Mouse (Mus musculus) ovary, adult 2 months (tissue): ENCODE data around the gene Supt20. TPM values are rescaled to one million over a fixed set of nuclear protein-coding genes. Genes with fewer than 3 reads are reported as not detected.

Experiments used
- polyA plus RNA-seq: library from polyadenylated mRNA; depleted of rRNA; stranded (reverse); fragments of >200 nt; gene quantifications from 2 replicates; pipeline ENCODE4 v1.2.3, GENCODE M21; 2012; rRNA removed

The Supt20 gene
- polyA plus RNA-seq: 41.9 and 59.2 TPM in 2 replicates

GRCm38 (mm10) chr3:54692202-54693055 lies at the start of gene Supt20:
Gene Supt20 (plus strand): TSS chr3:54692807.

GRCm38 (mm10) chr3:54714253-54714652 lies 21.6 kb downstream of the Supt20 start, which contains the start of gene Gm21958:
Gene Gm21958 (minus strand): TSS chr3:54714353.

GRCm38 (mm10) chr3:54735247-54736046 lies 42.8 kb downstream of the Supt20 start, which contains the start of the genes Exosc8 and Alg5:
Gene Exosc8 (minus strand): TSS chr3:54735393.
Gene Alg5 (plus strand): TSS chr3:54735539.

GRCm38 (mm10) chr3:54755145-54756041 lies 62.8 kb downstream of the Supt20 start, which contains the start of gene Smad9:
Gene Smad9 (plus strand): TSS chr3:54755582.

Other genes starting within 250 kb of the Supt20 start
- gene Gm21958, start 21.5 kb downstream of the Supt20 start, polyA plus RNA-seq: not detected in 2 replicates
- gene Exosc8, start 42.6 kb downstream of the Supt20 start, polyA plus RNA-seq: 22.0 and 30.3 TPM in 2 replicates
- gene Alg5, start 42.7 kb downstream of the Supt20 start, polyA plus RNA-seq: 11.7 and 12.1 TPM in 2 replicates
- 2.2 and 2.9 TPM in 2 replicates for gene Smad9, start 62.8 kb downstream of the Supt20 start, polyA plus RNA-seq
- gene Rfxap, start 115.0 kb downstream of the Supt20 start, polyA plus RNA-seq: 51.5 and 74.3 TPM in 2 replicates
- 0.03 TPM in 1 of 2 replicates, not detected in the other for gene Sertm1, start 223.1 kb downstream of the Supt20 start, polyA plus RNA-seq